Mouse (Mus musculus) small intestine, adult 2 months (tissue): ENCODE measurements around the gene Cd320.
A peak's percentile ranks its signal among the peaks of the same experiment; 100 is the strongest.

Experiments used
- CTCF ChIP-seq: fragments of 200-500 bp; IDR thresholded peaks from 2 replicates; pipeline ENCODE4 v1.5.1; 2012; ENCODE audit warnings: low read depth, mild to moderate bottlenecking, control low read depth, inconsistent platforms, low read length, moderate library complexity, mixed read lengths; ENCODE audit not compliant: insufficient replicate concordance, insufficient read length; ENCODE audit errors: extremely low read depth
- POLR2A ChIP-seq: fragments of 200-500 bp; IDR thresholded peaks from 2 replicates; pipeline ENCODE4 v1.6.1; 2012; ENCODE audit warnings: low read depth, mild to moderate bottlenecking, control low read depth, inconsistent platforms, low read length, moderate library complexity

GRCm38 (mm10) chr17:33890533-33891059 is 47.7 kb downstream of the Cd320 start, which contains the start of gene Kifc1:
- TF ChIP-seq CTCF (peak; percentile 99), POLR2A (0 out of 2 replicates have a peak, but pooled peaks have one; percentile 9)
